Mouse (Mus musculus): ENCODE measurements around the gene Kcnc4.
A peak's percentile ranks its signal among the peaks of the same experiment; 100 is the strongest.

Kcnc4 gene

GRCm38 (mm10) chr3:107459196-107459772 is at the start of gene Kcnc4:
Gene Kcnc4 (minus strand): TSS chr3:107459552.
- DNase-seq, result no peak

DNA sequence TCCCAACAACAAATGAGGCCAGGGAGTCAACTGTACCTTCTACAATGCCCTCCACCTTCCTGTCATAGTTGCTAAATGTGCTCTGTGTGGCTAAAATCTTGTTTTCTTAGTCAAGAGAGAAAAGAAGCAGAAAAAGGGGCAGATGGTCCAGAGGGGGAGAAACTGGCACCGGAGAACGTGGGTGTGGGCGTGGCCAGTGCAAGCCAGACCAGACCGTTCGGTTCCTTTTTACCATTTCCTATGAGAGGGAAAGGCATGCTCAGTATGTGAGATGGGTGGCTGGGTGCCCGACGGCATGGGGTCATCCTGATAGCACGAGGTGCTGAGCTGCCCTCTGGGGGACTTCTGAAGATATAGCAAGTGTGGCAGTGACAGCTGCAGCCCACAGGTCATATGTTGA is 49.3 kb upstream of the Kcnc4 start:
- DNase-seq, result no peak

- no peak for DNase-seq
Observed at GRCm38 (mm10) chr3:107507966-107508365, 48.6 kb upstream of the Kcnc4 start.

- DNase-seq, result peak; percentile 62
Observed at GRCm38 (mm10) chr3:107506531-107506930, 47.2 kb upstream of the Kcnc4 start.

- peak; percentile 73 for DNase-seq
Observed at GRCm38 (mm10) chr3:107505464-107506367, 46.4 kb upstream of the Kcnc4 start.

DNA sequence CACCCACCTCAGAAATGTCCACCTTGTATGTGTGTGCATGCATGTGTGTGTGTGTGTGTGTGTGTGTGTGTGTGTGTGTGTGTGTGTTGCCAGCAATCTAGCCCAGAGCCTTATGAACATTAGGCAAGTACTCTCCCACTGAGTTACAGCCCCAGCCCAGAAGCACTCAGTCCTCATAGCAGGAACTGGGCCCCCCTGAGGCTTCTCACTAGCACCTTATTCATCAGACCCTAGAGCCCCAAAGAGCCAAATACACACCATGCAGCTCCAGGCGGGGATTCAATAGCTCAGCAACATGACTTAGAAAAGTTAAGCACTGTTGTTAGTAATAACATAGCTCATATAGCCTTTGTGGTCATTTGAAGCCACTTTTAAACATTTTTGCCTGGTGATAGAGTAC is 45.2 kb upstream of the Kcnc4 start:
- DNase-seq, result no peak

GRCm38 (mm10) chr3:107503716-107504115 is 44.4 kb upstream of the Kcnc4 start:
- DNase-seq, result no peak

GRCm38 (mm10) chr3:107501702-107502151 is 42.4 kb upstream of the Kcnc4 start:
- no peak for DNase-seq

DNA sequence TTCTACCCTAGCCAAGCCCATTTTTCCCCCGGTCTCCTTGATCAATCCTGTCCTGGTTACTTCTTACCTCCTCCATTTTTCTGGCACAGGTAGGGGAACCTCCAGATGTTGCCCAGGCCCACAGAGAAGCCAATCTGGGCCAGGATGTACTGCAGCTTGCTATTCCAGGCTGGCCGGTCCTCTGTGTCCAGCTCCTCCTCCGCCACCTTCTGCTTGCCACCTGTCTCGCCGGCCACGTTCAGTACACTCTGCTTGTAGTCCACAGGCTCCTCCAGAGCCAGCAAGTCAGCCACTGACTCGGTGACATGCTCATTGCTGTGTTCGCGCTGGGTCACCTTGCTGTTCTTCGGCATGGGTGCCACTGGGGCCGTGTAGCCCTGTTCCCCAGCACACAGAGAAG is 40.9 kb upstream of the Kcnc4 start:
- DNase-seq, result no peak

GRCm38 (mm10) chr3:107496086-107496850 is 36.9 kb upstream of the Kcnc4 start:
- DNase-seq, result no peak

- DNase-seq, result no peak
Observed at GRCm38 (mm10) chr3:107495524-107495923, 36.2 kb upstream of the Kcnc4 start.

DNA sequence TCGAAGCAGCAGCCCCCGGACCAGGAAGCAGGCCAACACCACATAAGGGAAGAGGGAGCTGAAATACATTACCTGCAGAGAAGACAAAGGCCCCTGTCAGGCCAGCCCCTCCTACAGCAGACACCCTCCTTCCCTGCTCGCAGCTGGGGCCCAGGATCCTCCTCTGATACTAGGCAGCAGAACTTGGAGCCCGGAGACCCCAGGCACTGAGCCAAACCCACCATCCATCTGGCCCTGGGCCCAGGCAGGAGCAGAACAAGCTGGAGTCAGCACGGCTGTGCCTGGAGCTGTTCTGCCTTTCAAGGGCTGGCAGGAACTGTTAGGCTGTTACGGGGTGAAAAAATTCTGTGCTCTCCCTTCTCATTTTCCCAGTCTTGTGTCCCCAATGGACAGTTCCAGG is 32.1 kb upstream of the Kcnc4 start:
- no peak for DNase-seq

DNA sequence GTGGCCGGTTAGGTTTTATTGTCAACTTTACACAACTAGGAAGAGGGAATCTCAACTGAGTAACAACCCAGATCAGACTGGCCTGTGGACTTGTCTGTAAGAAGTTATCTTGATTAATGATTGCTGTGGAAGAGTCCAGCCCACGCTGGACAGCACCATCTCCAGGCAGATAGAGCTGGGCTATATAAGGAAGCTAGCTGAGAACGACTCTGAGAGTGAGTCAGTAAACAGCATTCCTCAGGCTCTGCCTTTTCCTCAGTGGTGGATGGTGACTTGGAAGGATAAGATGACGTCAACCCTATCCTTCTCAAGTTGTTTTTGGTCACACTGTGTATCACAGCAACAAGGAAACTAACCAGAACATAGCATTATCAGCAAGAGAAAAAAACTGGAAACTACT is 29.3 kb upstream of the Kcnc4 start:
- no peak for DNase-seq

DNA sequence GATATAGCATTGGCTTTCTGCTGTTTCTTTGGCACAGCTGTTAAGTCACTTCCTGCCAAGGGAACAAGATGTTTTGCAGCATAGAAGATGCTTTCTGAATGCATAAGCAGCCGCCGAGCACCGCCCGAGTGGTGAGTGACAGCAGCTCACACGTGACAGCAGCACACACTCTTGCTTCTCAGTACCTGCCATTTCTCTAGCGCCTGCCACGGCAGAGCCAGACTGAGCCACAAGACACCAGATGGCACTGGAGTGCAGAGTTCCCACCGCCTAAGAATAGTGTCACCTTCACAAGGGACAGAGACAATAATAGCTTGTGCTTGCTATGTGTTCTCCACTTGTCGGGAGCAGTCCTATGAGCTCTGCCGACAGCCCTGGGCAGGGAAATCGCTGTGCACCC is 23.9 kb upstream of the Kcnc4 start:
- no peak for DNase-seq

GRCm38 (mm10) chr3:107480660-107481059 is 21.3 kb upstream of the Kcnc4 start:
- no peak for DNase-seq

DNA sequence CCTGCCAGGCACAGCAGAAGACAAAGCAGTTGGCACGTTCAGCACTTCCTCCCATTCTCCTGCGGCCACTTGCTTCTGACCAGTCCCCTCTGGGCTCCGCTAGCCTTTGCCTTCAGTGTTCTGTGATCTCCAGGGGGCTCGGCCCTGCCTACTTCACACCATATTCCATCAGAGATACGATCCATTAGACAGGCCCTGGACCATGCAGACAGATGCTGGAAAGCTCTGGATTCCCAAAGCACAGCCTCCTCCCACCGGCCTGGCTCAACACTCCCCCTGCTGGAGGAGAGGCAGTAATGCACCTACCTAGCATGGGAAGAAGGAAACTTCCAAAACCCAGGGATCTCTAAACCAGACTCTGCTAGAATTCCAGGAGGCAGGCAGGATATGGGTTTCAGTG is 12.8 kb upstream of the Kcnc4 start:
- no peak for DNase-seq

DNA sequence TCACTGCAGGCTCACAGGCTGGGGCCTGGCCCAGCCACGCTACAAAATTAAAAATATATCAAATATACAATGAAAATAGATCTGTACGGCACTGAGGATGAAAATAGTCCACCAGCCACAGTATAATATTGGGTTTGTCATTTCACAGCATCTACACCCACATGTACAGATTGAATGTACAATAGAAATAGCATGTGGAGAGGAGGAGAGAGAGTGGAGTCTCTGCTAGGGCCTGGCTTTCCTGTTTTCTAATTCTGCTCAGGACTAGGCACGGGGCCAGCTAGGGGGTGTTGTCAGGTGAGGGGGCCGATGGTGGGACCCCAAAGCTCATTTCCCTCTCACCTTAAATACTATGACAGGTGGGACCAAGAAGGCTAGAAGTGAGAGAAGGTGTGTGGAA is 9.7 kb upstream of the Kcnc4 start:
- no peak for DNase-seq

DNA sequence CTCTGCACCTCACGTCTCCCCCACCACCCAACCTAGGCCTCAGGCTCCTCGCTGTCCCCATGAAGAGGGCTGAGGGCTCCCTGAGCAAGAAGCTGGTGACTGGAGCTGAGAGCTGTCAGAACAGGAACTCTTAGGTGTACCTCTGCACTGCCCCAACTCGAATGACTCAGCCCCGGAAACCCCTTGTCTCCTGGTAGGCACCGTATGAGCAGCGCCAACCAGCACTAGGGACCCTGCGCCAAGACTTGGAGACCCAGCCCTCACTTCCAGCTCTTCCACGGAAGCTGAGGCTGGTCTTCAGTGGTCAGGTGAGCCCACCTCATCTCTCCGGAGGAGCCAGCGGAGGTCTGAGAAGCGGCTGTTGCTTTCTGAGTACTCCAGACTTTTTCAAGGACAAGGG is 8.8 kb upstream of the Kcnc4 start:
- no peak for DNase-seq

GRCm38 (mm10) chr3:107466577-107466976 is 7.2 kb upstream of the Kcnc4 start:
- DNase-seq, result peak; percentile 30

DNA sequence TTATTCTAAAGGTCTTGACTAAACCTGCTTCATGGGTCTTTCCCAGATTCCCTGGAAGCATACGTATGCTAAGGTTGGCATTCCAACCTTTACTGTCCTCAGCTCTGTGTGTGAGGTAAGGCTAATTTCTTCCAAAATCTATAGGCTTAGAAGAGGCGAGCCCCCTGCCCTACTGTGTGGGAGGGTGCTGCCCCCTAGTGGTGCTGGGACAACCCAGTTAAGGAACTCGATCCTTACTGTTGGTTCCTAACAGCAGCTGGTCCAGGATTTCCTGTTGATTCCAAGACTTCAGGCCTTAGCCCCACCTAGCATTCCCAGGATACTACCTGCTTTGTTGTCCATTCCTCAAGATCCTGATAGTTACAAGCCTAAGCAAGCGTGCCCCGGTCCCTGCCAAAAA is 2.8 kb upstream of the Kcnc4 start:
- DNase-seq, result peak; percentile 18

GRCm38 (mm10) chr3:107459773-107460431 is 550 bp upstream of the Kcnc4 start:
- no peak for DNase-seq

GRCm38 (mm10) chr3:107458528-107459195 is 690 bp downstream of the Kcnc4 start:
- DNase-seq, result peak; percentile 17

- DNase-seq, result no peak
Observed at GRCm38 (mm10) chr3:107458104-107458503, 1.2 kb downstream of the Kcnc4 start.
